Mouse (Mus musculus): ENCODE data around the gene Catsperz. TPM values are rescaled to one million over a fixed set of nuclear protein-coding genes. Genes with fewer than 3 reads are reported as not detected.
A peak's percentile ranks its signal among the peaks of the same experiment; 100 is the strongest.
"Not testable (repeated sequence)": the region's sequence is repeated elsewhere in the genome, so short reads cannot be mapped to it uniquely, and the experiment has no call there.

Catsperz gene
- polyA plus RNA-seq, 1 experiment = 0.28 TPM

GRCm38 (mm10) chr19:6913991-6914390 is 11.2 kb downstream of the Catsperz start:
- Histone ChIP-seq H3K4me3 (no peak overlapping the region), H3K27me3 (ENCODE audit: control insufficient read depth, insufficient read depth, insufficient read length) (no peaks in the 10 kb centered on the region), H3K4me2 (ENCODE audit: low read depth) (no peak overlapping the region), H3K36me3 (ENCODE audit: control insufficient read depth, insufficient read depth) (peaks cover 11% of the 10 kb centered on the region), H3K79me2 (ENCODE audit: control insufficient read depth, insufficient read depth) (peaks cover 12% of the 10 kb centered on the region), H3ac (ENCODE audit: control insufficient read depth, insufficient read length) (no peak overlapping the region)
- TF ChIP-seq TCF12 (IDR thresholded peaks at IDR 0.05; ENCODE audit: insufficient read depth, poor library complexity, severe bottlenecking) (no peak), CEBPB (IDR thresholded peaks at IDR 0.05; ENCODE audit: insufficient read depth, poor library complexity, severe bottlenecking) (no peak), MYOD1 (IDR thresholded peaks at IDR 0.05; ENCODE audit: control insufficient read depth in 1 of 3, insufficient read length in 2 of 3, low read depth in 2 of 3) (no peak)

GRCm38 (mm10) chr19:6913036-6913435 is 12.1 kb downstream of the Catsperz start:
- Histone ChIP-seq H3K4me2 (ENCODE audit: low read depth) (no peak overlapping the region), H3K27me3 (ENCODE audit: control insufficient read depth, insufficient read depth, insufficient read length) (no peaks in the 10 kb centered on the region), H3K79me2 (ENCODE audit: control insufficient read depth, insufficient read depth) (peaks cover 14% of the 10 kb centered on the region), H3K4me3 (no peak overlapping the region), H3ac (ENCODE audit: control insufficient read depth, insufficient read length) (no peak overlapping the region), H3K36me3 (ENCODE audit: control insufficient read depth, insufficient read depth) (peaks cover 11% of the 10 kb centered on the region)
- TF ChIP-seq POLR2A (IDR thresholded peaks at IDR 0.05; ENCODE audit: insufficient read length, low read depth) (no peak), MAX (IDR thresholded peaks at IDR 0.05; ENCODE audit: low read depth) (no peak), POLR2AphosphoS2 (IDR thresholded peaks at IDR 0.05; ENCODE audit: insufficient read length, low read depth) (no peak), TCF12 (IDR thresholded peaks at IDR 0.05; ENCODE audit: insufficient read depth, poor library complexity, severe bottlenecking) (no peak), E2F4 (IDR thresholded peaks at IDR 0.05; ENCODE audit: insufficient read depth) (no peak), TCF3 (IDR thresholded peaks at IDR 0.05; ENCODE audit: insufficient read length, low read depth) (no peak), MYOD1 (IDR thresholded peaks at IDR 0.05; ENCODE audit: control insufficient read depth in 1 of 3, insufficient read length in 2 of 3, low read depth in 2 of 3) (no peak), CEBPB (IDR thresholded peaks at IDR 0.05; ENCODE audit: insufficient read depth, poor library complexity, severe bottlenecking) (no peak), USF1 (IDR thresholded peaks at IDR 0.05; ENCODE audit: low read depth) (no peak), MYOG (IDR thresholded peaks at IDR 0.05; ENCODE audit: control insufficient read depth in 1 of 3, insufficient read depth in 1 of 3, insufficient read length in 2 of 3, low read depth in 2 of 3) (no peak), SRF (IDR thresholded peaks at IDR 0.05; ENCODE audit: control insufficient read depth, insufficient read length, low read depth) (no peak), REST (IDR thresholded peaks at IDR 0.05; ENCODE audit: insufficient read depth, insufficient read length) (no peak)

GRCm38 (mm10) chr19:6912205-6912970 is 12.8 kb downstream of the Catsperz start:
- no peak overlapping the region for H3K4me3 ChIP-seq
- peaks cover 11% of the 10 kb centered on the region for H3K36me3 ChIP-seq (ENCODE audit: control insufficient read depth, insufficient read depth)
- TF ChIP-seq MAX (IDR thresholded peaks at IDR 0.05; ENCODE audit: low read depth) (no peak), MYOD1 (IDR thresholded peaks at IDR 0.05; ENCODE audit: control insufficient read depth in 1 of 3, insufficient read length in 2 of 3, low read depth in 2 of 3) (no peak), POLR2A (IDR thresholded peaks at IDR 0.05; ENCODE audit: insufficient read length, low read depth) (no peak), USF1 (IDR thresholded peaks at IDR 0.05; ENCODE audit: low read depth) (no peak), POLR2AphosphoS2 (IDR thresholded peaks at IDR 0.05; ENCODE audit: insufficient read length, low read depth) (peak; percentile 2)
- H3K27me3 ChIP-seq (ENCODE audit: control insufficient read depth, insufficient read depth, insufficient read length) = no peaks in the 10 kb centered on the region
- H3ac ChIP-seq (ENCODE audit: control insufficient read depth, insufficient read length) = no peak overlapping the region
- H3K4me2 ChIP-seq (ENCODE audit: low read depth) = no peak overlapping the region
- peaks cover 21% of the 10 kb centered on the region for H3K79me2 ChIP-seq (ENCODE audit: control insufficient read depth, insufficient read depth)

DNA sequence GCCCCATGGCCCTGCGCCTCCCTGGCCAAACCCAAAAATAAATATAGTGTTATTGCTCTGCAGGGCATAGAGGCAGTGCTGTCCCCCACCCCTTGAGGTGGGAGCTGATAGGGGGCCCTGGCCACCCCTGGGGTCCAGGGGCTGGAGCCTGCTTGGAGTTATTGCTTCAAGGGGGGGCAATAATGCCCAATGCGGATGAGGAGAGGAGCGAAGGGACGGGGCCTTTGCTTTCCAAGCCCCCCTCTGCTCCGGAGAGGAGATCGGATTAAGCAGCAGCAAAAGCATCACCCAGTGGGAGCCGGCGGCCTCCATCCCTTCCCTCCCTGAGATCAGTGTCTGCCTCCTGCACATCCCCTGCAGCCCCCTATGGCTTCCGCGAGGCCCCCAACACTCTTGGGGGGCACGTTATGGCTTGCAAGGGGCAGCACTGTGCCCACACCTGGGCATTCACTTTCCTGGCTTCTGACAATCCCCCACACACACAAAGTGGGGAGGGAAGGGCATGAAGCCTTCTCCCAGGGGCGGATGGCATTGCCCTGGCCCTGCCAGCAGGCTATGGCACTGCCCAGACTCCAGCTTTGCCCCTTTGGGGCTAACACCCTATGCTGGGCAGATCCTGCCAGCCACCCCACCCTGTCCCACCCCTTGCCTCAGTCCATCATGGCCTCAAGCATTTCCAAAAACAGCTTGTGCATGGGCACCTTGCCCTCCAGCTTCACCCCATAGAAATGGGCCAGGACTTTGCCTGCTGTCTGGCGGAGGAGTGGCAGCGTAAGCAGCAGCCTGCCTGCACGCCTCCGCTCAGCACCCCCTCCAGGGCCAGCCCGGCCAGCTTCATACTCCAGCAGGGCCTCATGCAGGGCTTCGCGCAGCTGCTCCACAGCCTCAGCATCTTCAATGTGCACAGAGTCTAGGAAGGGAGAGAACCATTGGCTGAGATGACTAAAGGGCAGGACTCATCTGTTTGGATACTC is 13.8 kb downstream of the Catsperz start:
- Histone ChIP-seq H3K36me3 (ENCODE audit: control insufficient read depth, insufficient read depth) (peaks cover 11% of the 10 kb centered on the region), H3K4me2 (ENCODE audit: low read depth) (peak overlapping the region; percentile 84), H3K79me2 (ENCODE audit: control insufficient read depth, insufficient read depth) (peaks cover 25% of the 10 kb centered on the region), H3K4me3 (peak overlapping the region; percentile 85), H3K27me3 (ENCODE audit: control insufficient read depth, insufficient read depth, insufficient read length) (no peaks in the 10 kb centered on the region), H3ac (ENCODE audit: control insufficient read depth, insufficient read length) (no peak overlapping the region)
- TF ChIP-seq SRF (IDR thresholded peaks at IDR 0.05; ENCODE audit: control insufficient read depth, insufficient read length, low read depth) = no peak
- TF ChIP-seq POLR2A (IDR thresholded peaks at IDR 0.05; ENCODE audit: insufficient read length, low read depth) = peak; percentile 7

DNA sequence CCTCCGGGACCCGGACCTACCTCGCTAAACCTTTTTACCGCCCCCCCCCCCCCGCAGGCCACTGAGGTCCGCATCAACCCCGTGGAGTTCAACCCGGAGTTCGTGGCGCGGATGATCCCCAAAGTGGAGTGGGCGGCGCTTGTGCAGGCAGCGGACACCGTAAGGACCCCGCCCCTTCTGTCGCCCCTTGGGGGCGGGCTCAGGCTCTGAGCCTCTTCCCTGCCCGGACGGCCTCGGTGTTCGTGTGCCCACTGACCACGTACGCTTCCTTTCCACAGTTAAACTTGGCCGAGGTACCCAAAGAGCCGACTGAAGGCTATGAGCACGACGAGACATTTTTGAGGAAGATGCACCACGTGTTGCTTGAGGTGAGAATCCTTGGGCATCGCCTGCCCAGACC is 14.9 kb downstream of the Catsperz start:
- H3K36me3 ChIP-seq (ENCODE audit: control insufficient read depth, insufficient read depth) = peaks cover 11% of the 10 kb centered on the region

More for the DNA sequence above, 14.9 kb downstream of the Catsperz start:
- not testable (repeated sequence) for H3K27me3 ChIP-seq (ENCODE audit: control insufficient read depth, insufficient read depth, insufficient read length)
- H3ac ChIP-seq (ENCODE audit: control insufficient read depth, insufficient read length) = peak overlapping the region; percentile 40
- peak overlapping the region; percentile 84 for H3K4me2 ChIP-seq (ENCODE audit: low read depth)
- peak overlapping the region; percentile 85 for H3K4me3 ChIP-seq
- H3K79me2 ChIP-seq (ENCODE audit: control insufficient read depth, insufficient read depth) = peaks cover 25% of the 10 kb centered on the region
